Mouse (Mus musculus): ENCODE data around the gene Actl10.

GRCm38 (mm10) chr2:154597399-154597798 is 45.8 kb downstream of the Actl10 start:
- TF ChIP-seq RCOR1 (IDR thresholded peaks at IDR 0.05; ENCODE audit: low read depth, low read length) (no peak), CHD2 (IDR thresholded peaks at IDR 0.05; ENCODE audit: low read length) (no peak), POLR2A (IDR thresholded peaks at IDR 0.05; ENCODE audit: control insufficient read depth in 1 of 2, insufficient read depth in 1 of 2, low read depth in 1 of 2, low read length in 2 of 2, poor library complexity in 1 of 2) (no peak), NRF1 (IDR thresholded peaks at IDR 0.05; ENCODE audit: insufficient read depth, low read depth, low read length, poor library complexity, severe bottlenecking) (no peak), KAT2A (conservative IDR thresholded peaks at IDR 0.05; ENCODE audit: low read depth, low read length) (no peak), TCF12 (IDR thresholded peaks at IDR 0.05; ENCODE audit: low read depth, low read length) (no peak), ZNF384 (IDR thresholded peaks at IDR 0.05; ENCODE audit: low read depth, low read length) (no peak), MAFK (IDR thresholded peaks at IDR 0.05; ENCODE audit: borderline replicate concordance, low read depth, low read length) (no peak)

Data from MEL (cell line).